Mouse (Mus musculus) hindbrain, embryonic 12.5 days (tissue): ENCODE data around the gene Lzic. TPM values are rescaled to one million over a fixed set of nuclear protein-coding genes. Genes with fewer than 3 reads are reported as not detected.
"Not testable (repeated sequence)": the region's sequence is repeated elsewhere in the genome, so short reads cannot be mapped to it uniquely, and the experiment has no call there.

Experiments
- ATAC-seq: fragments of 200-750 bp; cut with Nextera tagmentation; 2 replicates; pipeline ENCODE4 v1.8.0; 2017; ENCODE audit warnings: moderate TSS enrichment; ENCODE audit not compliant: low FRiP score
- H3K27ac ChIP-seq: fragments of 300-500 bp; sonication (generic); 2 replicates; pipeline ENCODE4 v1.5.1; 2016; ENCODE audit warnings: mild to moderate bottlenecking
- H3K27me3 ChIP-seq: fragments of 300-500 bp; sonication (generic); 2 replicates; pipeline ENCODE4 v1.6.1; 2016; ENCODE audit warnings: mild to moderate bottlenecking
- H3K36me3 ChIP-seq: fragments of 300-500 bp; sonication (generic); 2 replicates; pipeline ENCODE4 v1.6.1; 2016; ENCODE audit warnings: mild to moderate bottlenecking
- H3K4me1 ChIP-seq: fragments of 300-500 bp; sonication (generic); 2 replicates; pipeline ENCODE4 v1.6.1; 2016
- H3K4me2 ChIP-seq: fragments of 300-500 bp; sonication (generic); replicated peaks from 2 replicates; pipeline ENCODE4 v1.6.1; 2016; ENCODE audit warnings: mild to moderate bottlenecking
- H3K4me3 ChIP-seq: fragments of 300-500 bp; sonication (generic); 2 replicates; pipeline ENCODE4 v1.5.1; 2016; ENCODE audit warnings: mild to moderate bottlenecking
- H3K9ac ChIP-seq: fragments of 300-500 bp; sonication (generic); 2 replicates; pipeline ENCODE4 v1.6.1; 2016; ENCODE audit warnings: mild to moderate bottlenecking, moderate library complexity
- H3K9me3 ChIP-seq: fragments of 300-500 bp; sonication (generic); replicated peaks from 2 replicates; pipeline ENCODE4 v1.6.1; 2016; ENCODE audit warnings: mild to moderate bottlenecking
- WGBS: fragments of 180-500 bp; shearing (Covaris S2); methylation state at CpG from one replicate; pipeline ENCODE4 v1.1.7; 2016; 5-methylcytosine and 5-hydroxymethylcytosine counted together
- polyA plus RNA-seq: library from polyadenylated mRNA; unstranded; fragments of >200 nt; fragmentation: Nextera tagmentation; extraction: Ambion mirVana; gene quantifications from 2 replicates; pipeline ENCODE4 v1.2.1, GENCODE M21; 2016

Gene Lzic
- polyA plus RNA-seq, 1 experiment from 2014 or later: 46.8 TPM

- 85% methylated on average over 6 of the region's 6 CpGs for WGBS
- H3K27ac ChIP-seq: no peak overlapping the region
- H3K4me1 ChIP-seq: 0 out of 2 replicates have a peak, but pooled peaks cover 4% of the 10 kb centered on the region
- H3K4me2 ChIP-seq: no peak overlapping the region
- H3K36me3 ChIP-seq: no peaks in the 10 kb centered on the region
- no peak for ATAC-seq
- no peaks in the 10 kb centered on the region for H3K27me3 ChIP-seq
- no peak overlapping the region for H3K4me3 ChIP-seq
- H3K9ac ChIP-seq: no peak overlapping the region
- H3K9me3 ChIP-seq: no peaks in the 10 kb centered on the region
Measured at GRCm38 (mm10) chr4:149457831-149458430, 27.1 kb upstream of the Lzic start.

GRCm38 (mm10) chr4:149458526-149458925 is 26.5 kb upstream of the Lzic start:
- H3K9me3 ChIP-seq: no peaks in the 10 kb centered on the region
- ATAC-seq: no peak
- no peak overlapping the region for H3K4me3 ChIP-seq
- H3K4me2 ChIP-seq: no peak overlapping the region
- 0 out of 2 replicates have a peak, but pooled peaks cover 4% of the 10 kb centered on the region for H3K4me1 ChIP-seq
- no peak overlapping the region for H3K27ac ChIP-seq
- no peaks in the 10 kb centered on the region for H3K27me3 ChIP-seq
- H3K9ac ChIP-seq: no peak overlapping the region
- WGBS: 80% methylated on average over 5 of the region's 5 CpGs
- no peaks in the 10 kb centered on the region for H3K36me3 ChIP-seq

- H3K9me3 ChIP-seq: no peaks in the 10 kb centered on the region
- WGBS: 89% methylated on average over 1 of the region's 1 CpGs
- no peak overlapping the region for H3K4me3 ChIP-seq
- H3K27ac ChIP-seq: no peak overlapping the region
- H3K9ac ChIP-seq: no peak overlapping the region
- no peak for ATAC-seq
- no peaks in the 10 kb centered on the region for H3K27me3 ChIP-seq
- no peaks in the 10 kb centered on the region for H3K36me3 ChIP-seq
- H3K4me2 ChIP-seq: no peak overlapping the region
- 0 out of 2 replicates have a peak, but pooled peaks cover 4% of the 10 kb centered on the region for H3K4me1 ChIP-seq
Measured at GRCm38 (mm10) chr4:149459425-149459824, 25.6 kb upstream of the Lzic start.

GRCm38 (mm10) chr4:149460475-149460874 is 24.6 kb upstream of the Lzic start:
- not testable (repeated sequence) for H3K4me2 ChIP-seq, H3K9me3 ChIP-seq, ATAC-seq, H3K36me3 ChIP-seq, H3K4me1 ChIP-seq, H3K27ac ChIP-seq, H3K9ac ChIP-seq, H3K27me3 ChIP-seq, H3K4me3 ChIP-seq
- 84% methylated on average over 2 of the region's 2 CpGs for WGBS

- no peak for ATAC-seq
- Histone ChIP-seq H3K36me3 (no peaks in the 10 kb centered on the region), H3K4me2 (no peak overlapping the region), H3K27ac (no peak overlapping the region), H3K9me3 (no peaks in the 10 kb centered on the region), H3K4me3 (no peak overlapping the region), H3K9ac (no peak overlapping the region), H3K4me1 (0 out of 2 replicates have a peak, but pooled peaks cover 4% of the 10 kb centered on the region), H3K27me3 (no peaks in the 10 kb centered on the region)
- 75% methylated on average over 5 of the region's 7 CpGs for WGBS
Measured at GRCm38 (mm10) chr4:149461579-149462304, 23.3 kb upstream of the Lzic start.

GRCm38 (mm10) chr4:149462305-149462971 is 22.6 kb upstream of the Lzic start:
- Histone ChIP-seq H3K27me3 (no peaks in the 10 kb centered on the region), H3K4me3 (no peak overlapping the region), H3K27ac (no peak overlapping the region), H3K36me3 (peaks cover under 1% of the 10 kb centered on the region; the same call in 1 of the 2 replicates), H3K9me3 (no peaks in the 10 kb centered on the region), H3K4me1 (0 out of 2 replicates have a peak, but pooled peaks cover 4% of the 10 kb centered on the region), H3K9ac (no peak overlapping the region), H3K4me2 (no peak overlapping the region)
- 83% methylated on average over 6 of the region's 6 CpGs for WGBS
- no peak for ATAC-seq

- H3K27me3 ChIP-seq: no peaks in the 10 kb centered on the region
- H3K4me2 ChIP-seq: no peak overlapping the region
- peaks cover 6% of the 10 kb centered on the region for H3K36me3 ChIP-seq
- H3K27ac ChIP-seq: no peak overlapping the region
- WGBS: 71% methylated on average over 6 of the region's 6 CpGs
- H3K4me3 ChIP-seq: no peak overlapping the region
- 0 out of 2 replicates have a peak, but pooled peaks cover 4% of the 10 kb centered on the region for H3K4me1 ChIP-seq
- no peak for ATAC-seq
- no peaks in the 10 kb centered on the region for H3K9me3 ChIP-seq
- H3K9ac ChIP-seq: no peak overlapping the region
Measured at GRCm38 (mm10) chr4:149463435-149463950, 21.5 kb upstream of the Lzic start.

- Histone ChIP-seq H3K4me1 (no peaks in the 10 kb centered on the region), H3K27ac (no peak overlapping the region), H3K4me3 (no peak overlapping the region), H3K36me3 (peaks cover 45% of the 10 kb centered on the region), H3K9me3 (0 out of 2 replicates have a peak, but pooled peaks cover 4% of the 10 kb centered on the region), H3K9ac (no peak overlapping the region), H3K4me2 (no peak overlapping the region), H3K27me3 (no peaks in the 10 kb centered on the region)
- ATAC-seq: no peak
- 96% methylated on average over 3 of the region's 3 CpGs for WGBS
Measured at GRCm38 (mm10) chr4:149469557-149469956, 15.5 kb upstream of the Lzic start.

- H3K4me1 ChIP-seq: no peaks in the 10 kb centered on the region
- no peak overlapping the region for H3K4me2 ChIP-seq
- H3K9me3 ChIP-seq: 0 out of 2 replicates have a peak, but pooled peaks cover 4% of the 10 kb centered on the region
- no peaks in the 10 kb centered on the region; the same call in 1 of the 2 replicates for H3K27me3 ChIP-seq
- no peak overlapping the region for H3K4me3 ChIP-seq
- H3K27ac ChIP-seq: no peak overlapping the region
- H3K9ac ChIP-seq: no peak overlapping the region
- peaks cover 27% of the 10 kb centered on the region for H3K36me3 ChIP-seq
- no peak for ATAC-seq
- 84% methylated on average over 7 of the region's 7 CpGs for WGBS
Measured at GRCm38 (mm10) chr4:149475096-149475495, 9.9 kb upstream of the Lzic start.

- no peak within 1 kb of the TSS for H3K9ac ChIP-seq
- no peaks in the 10 kb centered on the region for H3K4me1 ChIP-seq
- WGBS: 86% methylated on average over 11 of the region's 11 CpGs
- ATAC-seq: no peak
- H3K4me3 ChIP-seq: no peak within 1 kb of the TSS
- H3K9me3 ChIP-seq: 0 out of 2 replicates have a peak, but pooled peaks cover 4% of the 10 kb centered on the region
- no peak within 1 kb of the TSS for H3K4me2 ChIP-seq
- H3K27me3 ChIP-seq: no peaks in the 10 kb centered on the region; the same call in 1 of the 2 replicates
- H3K27ac ChIP-seq: no peak within 1 kb of the TSS
- H3K36me3 ChIP-seq: peaks cover 22% of the 10 kb centered on the region
Measured at GRCm38 (mm10) chr4:149477078-149477477, 8.0 kb upstream of the Lzic start, which contains the start of gene Tmem274. Gene Tmem274, plus strand, starts transcription at chr4:149477378.

GRCm38 (mm10) chr4:149484566-149484965 is 463 bp upstream of the Lzic start:
- Histone ChIP-seq H3K27ac (peak overlapping the region; percentile 66), H3K27me3 (no peaks in the 10 kb centered on the region), H3K36me3 (peaks cover 29% of the 10 kb centered on the region), H3K9me3 (no peaks in the 10 kb centered on the region), H3K9ac (peak overlapping the region; percentile 64), H3K4me3 (peak overlapping the region; percentile 57), H3K4me2 (peak overlapping the region; percentile 84), H3K4me1 (peaks cover 12% of the 10 kb centered on the region)
- ATAC-seq: peak; percentile 4; the same call in 1 of the 2 replicates
- 45% methylated on average over 3 of the region's 3 CpGs for WGBS

- 1% methylated on average over 10 of the region's 10 CpGs for WGBS
- Histone ChIP-seq H3K9ac (peak overlapping the region; percentile 64), H3K9me3 (no peaks in the 10 kb centered on the region), H3K27ac (peak overlapping the region; percentile 66; the same call in 1 of the 2 replicates), H3K4me1 (peaks cover 12% of the 10 kb centered on the region), H3K4me3 (peak overlapping the region; percentile 57), H3K36me3 (peaks cover 38% of the 10 kb centered on the region), H3K27me3 (no peaks in the 10 kb centered on the region), H3K4me2 (peak overlapping the region; percentile 84)
- ATAC-seq: peak; percentile 33; the same call in 1 of the 2 replicates
Measured at GRCm38 (mm10) chr4:149485825-149486206, 787 bp downstream of the Lzic start.
